Mouse (Mus musculus) left cerebral cortex, adult 6 months (tissue): ENCODE measurements around the gene Rbpms2. TPM values are rescaled to one million over a fixed set of nuclear protein-coding genes. Genes with fewer than 3 reads are reported as not detected.

Experiments
- long read RNA-seq, 2 experiments: library from polyadenylated mRNA; unstranded; transcript quantifications; one replicate each; pipeline ENCODE4 v2.0.0; 2019 to 2020
- polyA plus RNA-seq: library from polyadenylated mRNA; unstranded; fragments of <200 nt; fragmentation: Nextera tagmentation; gene quantifications from 2 replicates; pipeline ENCODE4 v1.2.3, GENCODE M21; 2021

Gene Rbpms2
- polyA plus RNA-seq: 1.8 and 3.2 TPM in 2 replicates
- long read RNA-seq, experiment 1, transcript Rbpms2-201 (8 exons, 1,987 nt): major isoform, 7 of 16 reads
- long read RNA-seq, experiment 1, partial matches to known transcripts: 0 of 16 reads
- long read RNA-seq, experiment 1, other reads (novel, unspliced or antisense): 9 of 16 reads
- long read RNA-seq, experiment 2, partial matches to known transcripts: 0 of 3 reads
- long read RNA-seq, experiment 2, other reads (novel, unspliced or antisense): 2 of 3 reads

GRCm38 (mm10) chr9:65629025-65629766 lies at the start of gene Rbpms2:
Rbpms2 (plus strand) TSS chr9:65629648.

GRCm38 (mm10) chr9:65579781-65580371 lies 49.6 kb upstream of the Rbpms2 start, which contains the start of gene Plekho2:
Plekho2 (minus strand) TSS chr9:65580040.

GRCm38 (mm10) chr9:65586406-65587269 lies 42.8 kb upstream of the Rbpms2 start, which contains the start of gene Pif1:
Pif1 (plus strand) TSS chr9:65587160.

GRCm38 (mm10) chr9:65667701-65668100 lies 38.3 kb downstream of the Rbpms2 start, which contains the start of gene Oaz2:
Oaz2 (plus strand) TSS chr9:65668001.

Other genes starting within 250 kb of the Rbpms2 start
- 0.18 and 0.23 TPM in 2 replicates for gene Kbtbd13, start 238.0 kb upstream of the Rbpms2 start, polyA plus RNA-seq
- 1.6 and 2.5 TPM in 2 replicates for gene Rasl12, start 231.1 kb upstream of the Rbpms2 start, polyA plus RNA-seq
- not detected in 2 replicates for gene Slc51b, start 206.7 kb upstream of the Rbpms2 start, polyA plus RNA-seq
- gene Mtfmt, start 193.9 kb upstream of the Rbpms2 start, polyA plus RNA-seq: 9.8 and 10.9 TPM in 2 replicates
- gene Spg21, start 168.7 kb upstream of the Rbpms2 start, polyA plus RNA-seq: 37.2 and 47.8 TPM in 2 replicates
- gene Ankdd1a, start 109.5 kb upstream of the Rbpms2 start, polyA plus RNA-seq: 0.15 TPM in 1 of 2 replicates, not detected in the other
- 4.7 and 7.0 TPM in 2 replicates for gene Plekho2, start 49.6 kb upstream of the Rbpms2 start, polyA plus RNA-seq
- 0.14 and 0.18 TPM in 2 replicates for gene Pif1, start 42.5 kb upstream of the Rbpms2 start, polyA plus RNA-seq
- 260 and 293 TPM in 2 replicates for gene Oaz2, start 38.4 kb downstream of the Rbpms2 start, polyA plus RNA-seq
- gene Zfp609, start 197.9 kb downstream of the Rbpms2 start, polyA plus RNA-seq: 3.1 and 3.3 TPM in 2 replicates